Mouse (Mus musculus): ENCODE measurements around the gene Spata20. TPM values are rescaled to one million over a fixed set of nuclear protein-coding genes. Genes with fewer than 3 reads are reported as not detected.
A peak's percentile ranks its signal among the peaks of the same experiment; 100 is the strongest.

Gene Spata20
- polyA plus RNA-seq, 1 experiment: not detected

GRCm38 (mm10) chr11:94482738-94483137 lies 3.2 kb downstream of the Spata20 start:
- no peaks in the 10 kb centered on the region; the same call in 1 of the 2 replicates for H3K27me3 ChIP-seq (ENCODE audit: control insufficient read depth, insufficient read depth, low read length)
- no peak overlapping the region for H3K4me3 ChIP-seq (ENCODE audit: low read depth, low read length)
- H3K27ac ChIP-seq (ENCODE audit: insufficient read depth, low read depth, low read length): no peak overlapping the region
- H3K4me1 ChIP-seq (ENCODE audit: control insufficient read depth, insufficient read depth, insufficient read length, low read length): peaks cover 2% of the 10 kb centered on the region; the same call in 1 of the 2 replicates
- TF ChIP-seq POLR2A (IDR thresholded peaks at IDR 0.05; ENCODE audit: low read depth, low read length): no peak
- TF ChIP-seq CTCF (IDR thresholded peaks at IDR 0.05; ENCODE audit: extremely low read depth, insufficient read length, insufficient replicate concordance, low read depth, low read length): no peak
- 88% methylated on average over 11 of the region's 11 CpGs for WGBS
- H3K36me3 ChIP-seq (ENCODE audit: control insufficient read depth, insufficient read depth, low read length): no peaks in the 10 kb centered on the region

- WGBS: 96% methylated on average over 7 of the region's 7 CpGs
- H3K27me3 ChIP-seq (ENCODE audit: control insufficient read depth, insufficient read depth, low read length): no peaks in the 10 kb centered on the region; the same call in 1 of the 2 replicates
- no peak overlapping the region for H3K27ac ChIP-seq (ENCODE audit: insufficient read depth, low read depth, low read length)
- H3K4me1 ChIP-seq (ENCODE audit: control insufficient read depth, insufficient read depth, insufficient read length, low read length): peaks cover 2% of the 10 kb centered on the region; the same call in 1 of the 2 replicates
- no peaks in the 10 kb centered on the region for H3K36me3 ChIP-seq (ENCODE audit: control insufficient read depth, insufficient read depth, low read length)
- no peak overlapping the region for H3K4me3 ChIP-seq (ENCODE audit: low read depth, low read length)
- no peak for TF ChIP-seq CTCF (IDR thresholded peaks at IDR 0.05; ENCODE audit: extremely low read depth, insufficient read length, insufficient replicate concordance, low read depth, low read length)
- TF ChIP-seq POLR2A (IDR thresholded peaks at IDR 0.05; ENCODE audit: low read depth, low read length): no peak
Observed at GRCm38 (mm10) chr11:94481963-94482362, 4.0 kb downstream of the Spata20 start.

- no peaks in the 10 kb centered on the region for H3K36me3 ChIP-seq (ENCODE audit: control insufficient read depth, insufficient read depth, low read length)
- 86% methylated on average over 9 of the region's 9 CpGs for WGBS
- no peaks in the 10 kb centered on the region for H3K4me1 ChIP-seq (ENCODE audit: control insufficient read depth, insufficient read depth, insufficient read length, low read length)
- no peak overlapping the region for H3K27ac ChIP-seq (ENCODE audit: insufficient read depth, low read depth, low read length)
- H3K27me3 ChIP-seq (ENCODE audit: control insufficient read depth, insufficient read depth, low read length): 0 out of 2 replicates have a peak, but pooled peaks cover 3% of the 10 kb centered on the region
- H3K4me3 ChIP-seq (ENCODE audit: low read depth, low read length): no peak overlapping the region
- TF ChIP-seq CTCF (IDR thresholded peaks at IDR 0.05; ENCODE audit: extremely low read depth, insufficient read length, insufficient replicate concordance, low read depth, low read length): no peak
- TF ChIP-seq POLR2A (IDR thresholded peaks at IDR 0.05; ENCODE audit: low read depth, low read length): no peak
Observed at GRCm38 (mm10) chr11:94480382-94480781, 5.6 kb downstream of the Spata20 start.

- WGBS: 71% methylated on average over 6 of the region's 6 CpGs
Observed at GRCm38 (mm10) chr11:94477651-94478050, 8.3 kb downstream of the Spata20 start.

GRCm38 (mm10) chr11:94475722-94476121 lies 10.3 kb downstream of the Spata20 start:
- Histone ChIP-seq H3K4me3 (ENCODE audit: low read depth, low read length) (no peak overlapping the region), H3K27ac (ENCODE audit: insufficient read depth, low read depth, low read length) (no peak overlapping the region), H3K27me3 (ENCODE audit: control insufficient read depth, insufficient read depth, low read length) (peaks cover 43% of the 10 kb centered on the region), H3K4me1 (ENCODE audit: control insufficient read depth, insufficient read depth, insufficient read length, low read length) (peaks cover 7% of the 10 kb centered on the region), H3K36me3 (ENCODE audit: control insufficient read depth, insufficient read depth, low read length) (no peaks in the 10 kb centered on the region)
- no peak for TF ChIP-seq POLR2A (IDR thresholded peaks at IDR 0.05; ENCODE audit: low read depth, low read length)
- no peak for TF ChIP-seq CTCF (IDR thresholded peaks at IDR 0.05; ENCODE audit: extremely low read depth, insufficient read length, insufficient replicate concordance, low read depth, low read length)
- WGBS: 22% methylated on average over 11 of the region's 11 CpGs

More at GRCm38 (mm10) chr11:94477651-94478050, 8.3 kb downstream of the Spata20 start:
- H3K27ac ChIP-seq (ENCODE audit: insufficient read depth, low read depth, low read length): no peak overlapping the region
- H3K36me3 ChIP-seq (ENCODE audit: control insufficient read depth, insufficient read depth, low read length): no peaks in the 10 kb centered on the region
- TF ChIP-seq CTCF (IDR thresholded peaks at IDR 0.05; ENCODE audit: extremely low read depth, insufficient read length, insufficient replicate concordance, low read depth, low read length): no peak
- TF ChIP-seq POLR2A (IDR thresholded peaks at IDR 0.05; ENCODE audit: low read depth, low read length): no peak
- H3K4me3 ChIP-seq (ENCODE audit: low read depth, low read length): no peak overlapping the region
- H3K27me3 ChIP-seq (ENCODE audit: control insufficient read depth, insufficient read depth, low read length): peaks cover 27% of the 10 kb centered on the region
- peaks cover 7% of the 10 kb centered on the region for H3K4me1 ChIP-seq (ENCODE audit: control insufficient read depth, insufficient read depth, insufficient read length, low read length)

- TF ChIP-seq POLR2A (IDR thresholded peaks at IDR 0.05; ENCODE audit: low read depth, low read length): no peak
- TF ChIP-seq CTCF (IDR thresholded peaks at IDR 0.05; ENCODE audit: extremely low read depth, insufficient read length, insufficient replicate concordance, low read depth, low read length): no peak
- no peak overlapping the region for H3K27ac ChIP-seq (ENCODE audit: insufficient read depth, low read depth, low read length)
- peaks cover 7% of the 10 kb centered on the region for H3K4me1 ChIP-seq (ENCODE audit: control insufficient read depth, insufficient read depth, insufficient read length, low read length)
- peaks cover 49% of the 10 kb centered on the region for H3K27me3 ChIP-seq (ENCODE audit: control insufficient read depth, insufficient read depth, low read length)
- 2% methylated on average over 11 of the region's 11 CpGs for WGBS
- peak overlapping the region; percentile 52 for H3K4me3 ChIP-seq (ENCODE audit: low read depth, low read length)
- no peaks in the 10 kb centered on the region for H3K36me3 ChIP-seq (ENCODE audit: control insufficient read depth, insufficient read depth, low read length)
Observed at GRCm38 (mm10) chr11:94474544-94474910, 11.5 kb downstream of the Spata20 start.

GRCm38 (mm10) chr11:94473707-94474543 lies 12.1 kb downstream of the Spata20 start, which contains the start of gene Cacna1g:
Gene Cacna1g, minus strand, starts transcription at chr11:94474198.
- H3K27ac ChIP-seq (ENCODE audit: insufficient read depth, low read depth, low read length): no peak within 1 kb of the TSS
- no peaks in the 10 kb centered on the region for H3K36me3 ChIP-seq (ENCODE audit: control insufficient read depth, insufficient read depth, low read length)
- H3K4me1 ChIP-seq (ENCODE audit: control insufficient read depth, insufficient read depth, insufficient read length, low read length): peaks cover 7% of the 10 kb centered on the region
- TF ChIP-seq CTCF (IDR thresholded peaks at IDR 0.05; ENCODE audit: extremely low read depth, insufficient read length, insufficient replicate concordance, low read depth, low read length): no peak
- no peak for TF ChIP-seq POLR2A (IDR thresholded peaks at IDR 0.05; ENCODE audit: low read depth, low read length)
- H3K4me3 ChIP-seq (ENCODE audit: low read depth, low read length): peak within 1 kb of the TSS; percentile 56
- 0% methylated on average over 65 of the region's 71 CpGs for WGBS
- H3K27me3 ChIP-seq (ENCODE audit: control insufficient read depth, insufficient read depth, low read length): peaks cover 49% of the 10 kb centered on the region

All from small intestine, adult 2 months (tissue).